Mouse (Mus musculus) heart, adult 2 months (tissue): Measurements from ENCODE around the gene Ublcp1. TPM values are rescaled to one million over a fixed set of nuclear protein-coding genes. Genes with fewer than 3 reads are reported as not detected.
"Not testable (repeated sequence)": the region's sequence is repeated elsewhere in the genome, so short reads cannot be mapped to it uniquely, and the experiment has no call there.

Experiments used
- DNase-seq, 2 experiments: peaks; one replicate each; pipeline ENCODE4 v3.0.0; 2021
- H3K27ac ChIP-seq: fragments of 200-600 bp; 2 replicates; pipeline ENCODE4 v1.8.1; 2022
- H3K27me3 ChIP-seq: fragments of 200-500 bp; 2 replicates; pipeline ENCODE4 v1.6.1; 2012; ENCODE audit warnings: mild to moderate bottlenecking, low read length, inconsistent platforms, mixed read lengths; ENCODE audit not compliant: control insufficient read depth, insufficient read depth
- H3K36me3 ChIP-seq: fragments of 200-500 bp; 2 replicates; pipeline ENCODE4 v1.6.1; 2012; ENCODE audit warnings: low read length, inconsistent platforms; ENCODE audit not compliant: control insufficient read depth, insufficient read depth
- H3K4me1 ChIP-seq: fragments of 200-500 bp; 2 replicates; pipeline ENCODE4 v1.6.1; 2011; ENCODE audit warnings: low read length; ENCODE audit not compliant: control insufficient read depth, insufficient read depth
- H3K4me3 ChIP-seq: fragments of 200-600 bp; 2 replicates; pipeline ENCODE4 v1.8.1; 2022
- H3K79me2 ChIP-seq: fragments of 200-500 bp; replicated peaks from 2 replicates; pipeline ENCODE4 v1.6.1; 2012; ENCODE audit warnings: mild to moderate bottlenecking, inconsistent platforms, low read length, moderate library complexity, mixed read lengths; ENCODE audit not compliant: control insufficient read depth, insufficient read depth
- H3K9ac ChIP-seq: fragments of 200-500 bp; 2 replicates; pipeline ENCODE4 v1.6.1; 2012; ENCODE audit warnings: low read depth, mild to moderate bottlenecking, control low read depth, inconsistent platforms, low read length, mixed read lengths
- CTCF ChIP-seq: fragments of 200-600 bp; IDR thresholded peaks from 2 replicates; pipeline ENCODE4 v1.8.1; 2022; ENCODE audit warnings: antibody characterized with exemption, mild to moderate bottlenecking, moderate library complexity
- EP300 ChIP-seq: fragments of 200-500 bp; IDR thresholded peaks from 2 replicates; pipeline ENCODE4 v1.6.1; 2011; ENCODE audit warnings: low read depth, low read length, control low read depth; ENCODE audit not compliant: insufficient read depth
- POLR2A ChIP-seq: fragments of 200-500 bp; IDR thresholded peaks from 2 replicates; pipeline ENCODE4 v1.6.1; 2011; ENCODE audit warnings: mild to moderate bottlenecking, low read depth, low read length, control low read depth; ENCODE audit not compliant: insufficient read depth
- WGBS: fragments of 180-500 bp; shearing (Covaris S2); methylation state at CpG from one replicate; pipeline ENCODE4 v1.1.7; 2018; 5-methylcytosine and 5-hydroxymethylcytosine counted together
- intact Hi-C: fragments of 180-260 bp; cut with DNase I; formaldehyde crosslinking; loops from one replicate; pipeline ENCODE4 v1.15.1; 2025
- polyA plus RNA-seq: library from polyadenylated mRNA; depleted of rRNA; stranded (reverse); fragments of >200 nt; gene quantifications from 2 replicates; pipeline ENCODE4 v1.2.3, GENCODE M21; 2012
- total RNA-seq, 2 experiments: library from RNA; stranded (reverse); gene quantifications; 2 replicates each; pipeline ENCODE4 v1.2.3; 2021

Ublcp1 gene
- total and polyA plus RNA-seq, 3 experiments, result 13.8 to 41.3 (median 40.3) TPM

DNA sequence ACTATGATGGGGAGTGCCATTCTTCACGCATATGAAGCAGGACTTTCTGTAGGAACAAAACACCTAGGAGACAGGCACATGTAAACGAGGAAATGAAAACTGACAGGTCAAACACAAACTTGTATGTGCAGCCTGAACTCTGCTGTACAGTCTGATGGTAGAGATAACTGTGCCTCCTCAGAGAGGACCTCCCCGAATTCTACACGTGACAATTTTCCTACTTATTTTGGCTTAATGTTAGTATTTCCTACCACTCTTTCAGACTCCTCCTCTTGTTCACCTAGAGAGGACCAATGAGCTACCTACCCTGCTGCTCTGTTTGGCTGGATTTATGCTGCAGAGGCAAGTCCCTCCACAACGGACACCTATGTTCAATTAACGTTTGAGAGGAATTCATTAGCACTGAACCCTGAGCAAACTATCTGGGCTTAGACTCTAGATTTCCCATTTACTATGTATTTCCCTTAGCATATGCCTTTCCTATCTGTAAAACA lies 3.3 kb downstream of the Ublcp1 start:
- H3K4me1 ChIP-seq, result peaks cover 4% of the 10 kb centered on the region
- peaks cover 5% of the 10 kb centered on the region; the same call in 1 of the 2 replicates for H3K36me3 ChIP-seq
- no peaks in the 10 kb centered on the region for H3K27me3 ChIP-seq
- no peaks in the 10 kb centered on the region for H3K79me2 ChIP-seq
- TF ChIP-seq POLR2A, result no peak
- no peak for TF ChIP-seq CTCF
- TF ChIP-seq EP300, result no peak
- no peak overlapping the region for H3K4me3 ChIP-seq
- 79% methylated on average over 6 of the region's 6 CpGs for WGBS
- no peak for DNase-seq
- H3K9ac ChIP-seq, result no peak overlapping the region
- no peak overlapping the region for H3K27ac ChIP-seq
- intact Hi-C loops, result no loop called here

DNA sequence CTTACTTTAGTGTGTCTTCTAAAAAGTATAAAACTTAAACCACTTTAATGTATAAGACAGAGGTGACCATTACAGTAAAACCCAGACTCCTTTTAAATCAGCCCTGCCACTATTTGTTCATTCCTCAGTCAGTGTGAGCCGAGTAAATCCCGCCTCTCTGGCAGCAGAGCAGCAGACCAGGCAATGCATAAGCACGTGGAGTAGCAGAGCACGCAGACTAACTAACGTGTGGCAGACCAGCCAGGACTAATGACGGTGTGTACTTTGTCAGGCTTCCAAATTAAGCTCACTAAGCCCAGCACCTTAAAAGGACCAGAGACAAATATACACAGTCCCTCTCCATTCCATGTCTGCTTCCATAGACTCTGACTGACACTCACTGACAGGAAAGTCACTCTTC lies 8.8 kb downstream of the Ublcp1 start:
- TF ChIP-seq POLR2A, result no peak
- TF ChIP-seq EP300, result no peak
- no peak for TF ChIP-seq CTCF
- 42% methylated on average over 6 of the region's 6 CpGs for WGBS
- H3K79me2 ChIP-seq, result no peaks in the 10 kb centered on the region
- peak in 1 of 2 experiments; percentile 31 for DNase-seq
- no peak overlapping the region for H3K27ac ChIP-seq
- H3K36me3 ChIP-seq, result peaks cover 2% of the 10 kb centered on the region; the same call in 1 of the 2 replicates
- intact Hi-C loops, result no loop called here
- no peak overlapping the region for H3K4me3 ChIP-seq
- no peaks in the 10 kb centered on the region for H3K27me3 ChIP-seq
- H3K4me1 ChIP-seq, result no peaks in the 10 kb centered on the region
- no peak overlapping the region for H3K9ac ChIP-seq

DNA sequence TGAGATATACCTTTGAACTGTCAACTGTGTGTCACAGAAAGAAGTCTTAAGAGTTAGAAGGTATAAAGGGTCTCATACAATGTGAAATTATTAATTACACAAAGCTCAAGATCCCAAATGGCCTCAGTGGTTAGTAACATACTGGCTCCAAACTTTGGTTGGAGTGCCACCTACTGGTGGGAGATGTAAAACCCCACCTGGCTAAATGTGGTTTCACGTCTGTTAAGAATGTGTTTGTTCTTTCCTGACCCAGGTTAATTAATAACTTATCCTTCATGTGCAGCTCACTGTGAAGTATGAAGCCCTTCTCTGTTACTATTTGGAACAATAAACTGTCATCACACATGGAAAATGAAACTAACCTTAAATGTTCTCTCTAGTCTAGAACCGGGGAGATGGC lies 16.9 kb downstream of the Ublcp1 start:
- Histone ChIP-seq H3K27me3 (no peaks in the 10 kb centered on the region), H3K79me2 (no peaks in the 10 kb centered on the region), H3K4me1 (no peaks in the 10 kb centered on the region), H3K27ac (no peak overlapping the region), H3K4me3 (no peak overlapping the region), H3K9ac (no peak overlapping the region), H3K36me3 (peaks cover 2% of the 10 kb centered on the region; the same call in 1 of the 2 replicates)
- intact Hi-C loops, result loop anchor here (2.0 to 5.0 kb wide), 2 partner anchors 121 to 687 kb away; no protein-coding TSS in a partner anchor
- DNase-seq, result peak; percentile 39 to 52
- TF ChIP-seq CTCF (peak; percentile 96), POLR2A (no peak)
- 57% methylated on average over 2 of the region's 2 CpGs for WGBS

DNA sequence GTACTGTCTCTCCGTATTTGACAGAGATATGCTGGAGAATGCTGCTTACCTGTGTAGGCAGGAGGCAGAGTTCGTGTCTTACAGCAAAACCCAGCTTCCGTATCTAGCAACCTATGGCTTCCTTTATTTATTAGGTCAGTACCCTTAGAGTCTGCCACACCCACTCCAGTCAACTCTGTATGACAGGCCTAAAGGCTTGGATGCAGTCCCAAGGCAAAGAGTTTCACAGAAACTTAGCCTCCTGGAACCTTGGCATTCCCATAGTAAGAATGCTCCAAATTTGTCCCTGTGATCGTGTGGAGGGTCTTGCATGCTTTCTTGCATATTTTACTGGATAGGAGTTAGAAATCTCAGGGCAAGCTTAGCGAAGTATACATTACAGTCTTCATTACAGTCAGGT lies 18.3 kb downstream of the Ublcp1 start:
- not testable (repeated sequence) for H3K4me3 ChIP-seq, H3K36me3 ChIP-seq, H3K4me1 ChIP-seq, H3K9ac ChIP-seq, H3K27ac ChIP-seq, H3K79me2 ChIP-seq, H3K27me3 ChIP-seq, DNase-seq
- WGBS, result 87% methylated on average over 5 of the region's 5 CpGs
- intact Hi-C loops, result loop anchor here (2.0 to 5.0 kb wide), 2 partner anchors 120 to 685 kb away; no protein-coding TSS in a partner anchor

DNA sequence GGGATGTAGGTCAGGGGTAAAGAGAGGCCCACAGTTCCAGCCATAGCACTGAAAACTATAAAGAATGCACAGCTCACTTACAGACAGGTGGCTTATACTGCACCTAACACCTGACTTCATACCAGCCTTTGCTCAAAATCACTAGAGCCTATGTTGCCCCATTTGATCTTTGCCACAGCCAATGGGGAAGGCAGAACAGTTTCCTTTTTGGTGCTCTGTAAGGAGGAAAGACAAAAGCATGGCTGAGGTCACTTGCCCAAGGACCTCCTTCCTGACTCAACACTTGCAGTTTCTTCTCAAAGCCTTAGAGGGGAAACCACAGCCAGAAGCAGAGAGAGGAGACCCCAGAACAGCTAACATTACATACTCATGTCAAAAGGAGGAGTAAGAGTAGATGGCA lies 19.3 kb downstream of the Ublcp1 start:
- no peaks in the 10 kb centered on the region for H3K36me3 ChIP-seq
- no peaks in the 10 kb centered on the region for H3K27me3 ChIP-seq
- intact Hi-C loops, result loop anchor here (5.0 kb wide), 1 partner anchor 119 kb away; no protein-coding TSS in a partner anchor
- H3K4me1 ChIP-seq, result no peaks in the 10 kb centered on the region
- DNase-seq, result no peak
- H3K27ac ChIP-seq, result no peak overlapping the region
- no peaks in the 10 kb centered on the region for H3K79me2 ChIP-seq
- no peak overlapping the region for H3K4me3 ChIP-seq
- TF ChIP-seq EP300 (no peak), CTCF (no peak)
- no peak overlapping the region for H3K9ac ChIP-seq

DNA sequence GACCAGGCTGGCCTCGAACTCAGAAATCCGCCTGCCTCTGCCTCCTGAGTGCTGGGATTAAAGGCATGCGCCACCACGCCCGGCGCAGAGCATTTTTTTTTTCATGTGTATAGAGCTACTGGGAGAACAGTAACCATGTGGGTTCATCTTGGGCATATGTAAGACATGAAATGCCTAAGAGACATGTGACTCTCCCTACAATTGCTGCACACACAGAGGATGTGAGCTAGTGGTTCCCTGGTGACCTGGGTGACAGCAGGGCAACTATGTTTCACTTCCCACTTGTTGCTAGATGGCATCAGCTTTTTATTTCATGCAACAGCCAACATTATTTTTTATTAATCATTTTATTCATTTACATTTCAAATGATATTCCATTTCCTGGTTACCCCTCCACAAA lies 32.5 kb downstream of the Ublcp1 start:
- no peaks in the 10 kb centered on the region for H3K27me3 ChIP-seq
- no peak overlapping the region for H3K27ac ChIP-seq
- H3K4me1 ChIP-seq, result no peaks in the 10 kb centered on the region
- no peak overlapping the region for H3K4me3 ChIP-seq
- WGBS, result 90% methylated on average over 6 of the region's 6 CpGs
- TF ChIP-seq POLR2A (no peak), EP300 (no peak), CTCF (no peak)
- intact Hi-C loops, result no loop called here
- H3K79me2 ChIP-seq, result no peaks in the 10 kb centered on the region
- H3K36me3 ChIP-seq, result no peaks in the 10 kb centered on the region
- no peak for DNase-seq
- H3K9ac ChIP-seq, result no peak overlapping the region

DNA sequence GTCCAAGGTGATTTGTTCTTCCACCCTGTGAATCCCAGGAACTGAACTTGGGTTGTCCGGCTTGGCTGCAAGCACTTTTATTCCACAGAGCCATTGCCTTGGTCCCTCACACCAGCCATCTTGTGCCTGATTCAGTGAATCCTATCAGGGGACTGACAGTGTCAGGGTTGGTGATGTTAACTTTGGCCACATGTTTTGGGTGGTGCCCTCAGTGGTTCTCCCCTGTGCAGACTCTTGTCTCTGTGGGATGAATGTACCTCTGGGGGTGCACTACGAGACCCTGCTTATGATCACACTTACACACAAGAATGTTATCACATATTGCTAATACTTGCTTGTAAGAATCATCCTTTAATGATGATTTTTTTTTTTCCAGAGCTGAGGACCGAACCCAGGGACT lies 40.3 kb downstream of the Ublcp1 start:
- Histone ChIP-seq H3K79me2 (no peaks in the 10 kb centered on the region), H3K27ac (no peak overlapping the region), H3K4me3 (no peak overlapping the region), H3K36me3 (no peaks in the 10 kb centered on the region), H3K9ac (no peak overlapping the region), H3K4me1 (no peaks in the 10 kb centered on the region), H3K27me3 (no peaks in the 10 kb centered on the region)
- intact Hi-C loops, result no loop called here
- DNase-seq, result no peak
- 85% methylated on average over 3 of the region's 3 CpGs for WGBS
- TF ChIP-seq CTCF (no peak), EP300 (no peak), POLR2A (no peak)
